Mouse (Mus musculus) mesoderm, embryonic 11.5 days (tissue): Measurements from ENCODE around the gene Acot7.
"Not testable (repeated sequence)": the region's sequence is repeated elsewhere in the genome, so short reads cannot be mapped to it uniquely, and the experiment has no call there.

Source experiments
- DNase-seq: peaks from one replicate; pipeline ENCODE4 v3.0.0-alpha.2; 2012; ENCODE audit warnings: low read depth, low spot score

Gene Acot7

DNA sequence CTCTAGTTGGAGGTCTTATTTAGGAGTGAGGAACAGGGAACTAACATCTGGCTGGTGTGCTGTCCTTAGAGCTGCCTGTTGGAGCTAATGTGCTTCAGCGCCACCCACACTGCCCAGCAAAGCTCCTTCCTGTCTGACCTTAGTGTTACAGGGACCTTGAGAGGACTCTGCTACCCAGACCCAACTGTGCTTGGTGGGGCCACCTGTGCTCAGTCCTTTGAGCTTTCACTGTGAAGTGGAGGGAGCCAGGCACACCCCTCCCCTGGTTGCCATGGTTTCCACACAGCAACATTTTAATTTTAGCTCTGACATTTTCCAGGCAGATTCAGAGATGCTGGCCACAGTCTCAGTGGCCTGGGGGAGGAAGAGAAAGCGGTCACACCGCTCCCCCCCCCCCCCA lies 25.0 kb downstream of the Acot7 start:
- DNase-seq, result no peak

GRCm38 (mm10) chr4:152204663-152205062 lies 26.7 kb downstream of the Acot7 start:
- no peak for DNase-seq

GRCm38 (mm10) chr4:152206199-152206598 lies 28.3 kb downstream of the Acot7 start:
- DNase-seq, result peak; percentile 33

DNA sequence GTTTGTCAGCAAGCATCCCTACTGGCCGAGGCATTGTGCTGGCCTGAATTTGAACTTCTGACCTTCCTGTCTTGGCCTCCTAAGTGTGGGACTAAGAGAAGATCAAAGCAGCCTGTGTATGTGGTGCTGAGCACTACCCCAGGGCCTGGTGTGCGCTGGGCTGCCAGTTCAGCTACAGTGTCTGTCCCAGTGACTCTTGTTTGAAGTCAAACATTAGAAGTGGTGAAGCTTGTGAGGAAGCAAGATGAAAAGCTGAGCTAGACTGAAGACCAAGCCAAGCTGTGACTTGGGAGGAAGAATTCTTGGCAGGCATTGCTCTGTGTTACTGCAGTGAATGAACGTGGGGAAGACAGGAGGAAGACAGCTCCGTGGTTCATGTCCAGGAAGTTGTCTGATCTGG lies 31.7 kb downstream of the Acot7 start:
- DNase-seq, result no peak

DNA sequence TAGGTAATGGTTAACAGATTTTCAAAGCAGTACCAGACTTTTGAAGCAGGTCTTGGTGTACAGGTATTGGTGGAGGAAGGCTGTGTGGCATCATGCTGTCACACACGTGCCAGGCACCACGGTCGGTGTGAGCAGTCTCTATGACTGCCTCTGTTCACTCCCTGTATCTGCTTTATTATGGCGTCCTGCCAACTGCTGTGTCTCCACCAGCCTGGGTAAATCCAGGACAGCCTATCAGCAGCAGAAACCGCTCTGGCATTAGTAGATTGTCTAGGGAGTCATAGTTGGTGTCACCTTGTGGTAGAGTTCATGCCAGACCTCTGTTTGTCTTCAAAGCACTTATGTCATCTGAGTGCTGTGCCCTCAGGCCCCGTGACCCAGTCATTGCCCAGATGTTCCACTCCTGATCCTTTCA lies 34.2 kb downstream of the Acot7 start:
- DNase-seq, result no peak

GRCm38 (mm10) chr4:152212531-152212930 lies 34.6 kb downstream of the Acot7 start:
- peak; percentile 67 for DNase-seq

- DNase-seq, result no peak
Observed at GRCm38 (mm10) chr4:152212974-152213373, 35.0 kb downstream of the Acot7 start.

DNA sequence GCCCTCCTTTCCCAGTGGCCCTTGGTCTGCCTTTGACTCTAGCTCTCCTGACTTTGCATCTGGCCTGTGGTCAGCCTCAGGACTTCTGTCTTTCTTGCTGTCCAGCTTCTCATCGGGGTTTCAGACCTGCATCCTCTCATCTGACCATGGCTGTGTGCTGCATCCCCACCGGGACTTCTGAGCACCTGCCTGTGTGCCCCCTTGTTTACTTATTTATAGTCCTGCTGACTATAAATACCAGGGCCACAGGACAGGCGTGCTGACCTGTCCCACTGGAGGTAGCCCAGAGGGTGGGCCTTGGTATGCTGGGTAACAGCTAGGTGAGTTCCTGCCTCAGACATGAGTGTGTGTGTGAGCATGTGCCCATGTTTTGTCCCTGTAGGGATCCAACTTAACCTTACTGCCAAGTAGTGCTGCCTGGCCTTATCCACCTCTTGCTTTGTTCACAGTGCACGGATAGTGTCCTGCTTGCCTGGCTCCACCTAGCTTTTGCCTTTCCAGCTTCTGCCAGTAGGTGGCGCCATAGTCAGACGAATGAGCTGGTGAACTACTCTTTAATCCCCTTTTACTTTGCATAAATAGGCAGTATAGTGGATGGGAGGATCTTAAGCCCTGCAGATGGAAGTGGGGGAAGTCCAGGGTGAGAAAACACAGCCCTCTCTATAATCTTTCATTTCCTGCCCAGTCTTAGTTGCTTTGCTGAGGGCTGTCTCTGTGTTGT lies 36.0 kb downstream of the Acot7 start:
- DNase-seq, result peak; percentile 89

DNA sequence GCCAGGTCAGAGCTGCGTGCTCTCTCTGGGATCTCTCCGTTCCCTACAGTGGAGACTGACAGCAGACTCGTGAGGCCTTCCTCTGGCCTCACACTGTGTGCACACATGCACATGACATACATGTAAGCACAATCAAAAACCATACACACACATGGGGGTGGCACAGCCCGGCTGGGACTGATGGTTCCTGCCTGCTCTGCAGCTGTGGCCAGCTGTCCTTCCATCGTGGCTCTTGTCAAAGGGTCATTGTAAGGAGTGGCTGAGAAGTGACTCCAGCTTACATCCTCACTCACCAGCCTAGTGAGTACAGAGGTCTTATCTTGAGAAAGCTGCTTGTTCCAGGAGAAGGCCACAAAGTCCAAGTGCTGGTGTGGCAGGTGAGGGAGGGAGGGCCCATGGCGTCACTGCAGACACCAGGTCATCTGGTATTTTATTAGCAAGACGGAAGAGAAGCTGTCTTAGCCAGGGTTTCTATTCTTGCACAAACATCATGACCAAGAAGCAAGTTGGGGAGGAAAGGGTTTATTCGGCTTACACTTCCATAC lies 37.0 kb downstream of the Acot7 start:
- no peak for DNase-seq

DNA sequence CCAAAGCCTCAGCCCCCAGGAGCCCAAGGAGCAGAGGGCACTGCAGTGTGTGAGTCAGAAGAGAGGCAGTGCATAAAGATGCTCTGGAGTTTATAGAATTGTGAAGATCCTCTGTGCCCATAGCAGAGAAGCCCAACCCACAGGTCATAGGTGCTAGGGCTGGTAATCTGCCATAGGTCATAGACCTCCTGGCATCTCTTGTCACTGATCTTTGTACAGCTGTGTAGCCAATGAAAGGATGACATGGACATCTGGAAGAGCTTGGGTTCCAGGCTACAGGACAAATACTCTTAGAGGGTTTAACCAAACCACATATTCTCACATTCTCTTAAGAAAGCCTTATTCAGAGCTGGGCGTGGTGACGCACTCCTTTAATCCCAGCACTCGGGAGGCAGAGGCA lies 41.7 kb downstream of the Acot7 start:
- no peak for DNase-seq

DNA sequence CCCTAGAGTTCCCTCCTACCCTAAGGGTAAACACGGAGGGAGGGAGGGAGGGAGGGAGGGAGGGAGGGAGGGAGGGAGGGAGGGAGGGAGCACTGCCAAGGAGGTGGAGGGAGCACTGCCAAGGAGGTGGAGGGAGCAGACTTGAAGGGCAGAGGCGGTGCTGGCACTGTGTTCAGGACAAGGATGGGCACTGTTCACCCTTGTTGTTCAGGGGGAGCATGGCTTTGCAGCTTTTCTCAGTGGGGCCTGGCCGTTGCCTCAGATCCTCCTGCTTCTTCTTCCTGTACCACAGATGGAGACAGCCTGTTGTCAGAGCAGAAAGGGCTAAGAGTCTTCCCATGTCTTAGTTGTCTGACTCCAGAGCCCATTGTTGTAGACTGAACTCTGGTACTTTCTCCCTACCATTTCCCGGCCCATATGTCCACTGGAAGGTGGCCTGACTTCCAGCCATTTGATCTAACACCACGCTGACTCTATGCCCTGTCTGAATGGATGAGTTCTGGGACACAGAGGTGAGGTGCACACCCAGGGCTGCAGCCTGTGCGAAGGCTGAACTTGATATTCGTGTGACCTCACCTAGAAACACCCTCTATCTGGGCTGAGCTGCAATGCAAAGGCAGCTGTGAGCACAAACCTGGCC lies 43.0 kb downstream of the Acot7 start:
- no peak for DNase-seq

GRCm38 (mm10) chr4:152221411-152221887 lies 43.5 kb downstream of the Acot7 start:
- peak; percentile 49 for DNase-seq

GRCm38 (mm10) chr4:152222111-152222510 lies 44.2 kb downstream of the Acot7 start:
- DNase-seq, result no peak

DNA sequence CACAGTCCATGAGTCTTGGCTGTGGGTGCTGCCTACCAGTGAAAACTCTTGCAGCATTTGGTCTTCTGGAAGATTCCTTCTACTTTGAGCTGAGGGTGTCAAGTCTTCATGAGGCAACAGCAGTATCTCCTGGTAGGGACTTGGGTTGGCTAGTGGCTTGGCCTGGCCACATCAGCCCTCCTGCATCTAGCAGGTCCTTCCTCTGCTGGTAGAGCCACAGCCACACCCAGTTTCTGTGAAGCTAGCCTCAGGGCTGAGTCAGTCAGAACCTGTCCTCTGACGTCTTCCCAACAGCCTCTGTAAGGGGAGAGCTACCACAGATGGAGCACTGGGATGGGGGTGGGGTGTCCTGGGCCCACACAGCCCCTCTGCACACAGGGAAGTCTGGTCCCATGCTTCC lies 44.6 kb downstream of the Acot7 start:
- no peak for DNase-seq

- DNase-seq, result no peak
Observed at GRCm38 (mm10) chr4:152224156-152224555, 46.2 kb downstream of the Acot7 start.

DNA sequence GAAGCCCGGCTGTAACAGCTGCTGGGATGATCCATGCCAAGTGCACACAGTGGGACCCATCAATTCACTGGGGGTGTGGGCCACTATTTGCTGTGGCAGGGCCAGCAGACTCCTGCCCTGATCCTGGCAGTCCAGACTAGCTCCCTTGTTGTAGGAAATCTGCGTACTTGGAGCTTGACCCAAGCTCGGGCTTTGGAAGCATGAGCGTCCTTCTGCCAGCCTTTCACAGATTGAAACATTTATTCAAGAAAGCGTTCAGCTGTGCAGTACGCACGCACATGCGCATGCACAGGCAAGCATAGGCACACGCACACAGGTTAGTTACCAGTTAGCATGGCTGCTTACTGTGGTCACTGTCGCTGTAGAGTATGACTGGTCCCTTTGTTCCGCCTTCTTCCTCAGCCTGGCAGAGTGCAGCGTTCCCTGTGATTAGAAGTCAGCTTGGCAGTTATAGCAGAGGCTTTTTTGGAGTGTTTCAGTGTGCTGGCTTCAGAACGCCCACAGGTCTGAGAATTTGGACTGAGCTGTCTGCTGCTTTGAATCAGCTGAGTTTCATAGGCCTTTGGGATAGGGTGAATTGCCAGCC lies 49.1 kb downstream of the Acot7 start:
- no peak for DNase-seq

- DNase-seq, result no peak
Observed at GRCm38 (mm10) chr4:152227749-152228527, 50.0 kb downstream of the Acot7 start.

GRCm38 (mm10) chr4:152230331-152230730 lies 52.4 kb downstream of the Acot7 start:
- not testable (repeated sequence) for DNase-seq

DNA sequence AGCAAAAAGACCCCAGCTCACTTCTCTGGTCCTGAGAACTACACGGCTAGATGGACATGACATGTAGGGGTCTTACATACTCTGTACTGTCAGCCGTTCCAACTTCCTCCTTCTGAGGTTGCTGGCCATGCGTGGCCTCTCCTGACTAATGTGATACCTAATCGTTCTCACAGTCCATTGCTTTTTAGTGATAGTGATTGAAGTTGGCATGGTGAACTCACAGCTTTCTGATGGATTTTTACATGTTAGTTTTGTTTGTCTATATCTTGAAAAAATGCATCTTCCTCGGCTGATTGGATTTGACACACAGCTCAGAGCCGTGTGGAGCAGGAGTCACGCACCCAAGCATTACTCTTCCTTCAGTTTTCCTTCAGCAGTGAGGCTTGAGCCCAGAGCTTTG lies 53.4 kb downstream of the Acot7 start:
- DNase-seq, result no peak

DNA sequence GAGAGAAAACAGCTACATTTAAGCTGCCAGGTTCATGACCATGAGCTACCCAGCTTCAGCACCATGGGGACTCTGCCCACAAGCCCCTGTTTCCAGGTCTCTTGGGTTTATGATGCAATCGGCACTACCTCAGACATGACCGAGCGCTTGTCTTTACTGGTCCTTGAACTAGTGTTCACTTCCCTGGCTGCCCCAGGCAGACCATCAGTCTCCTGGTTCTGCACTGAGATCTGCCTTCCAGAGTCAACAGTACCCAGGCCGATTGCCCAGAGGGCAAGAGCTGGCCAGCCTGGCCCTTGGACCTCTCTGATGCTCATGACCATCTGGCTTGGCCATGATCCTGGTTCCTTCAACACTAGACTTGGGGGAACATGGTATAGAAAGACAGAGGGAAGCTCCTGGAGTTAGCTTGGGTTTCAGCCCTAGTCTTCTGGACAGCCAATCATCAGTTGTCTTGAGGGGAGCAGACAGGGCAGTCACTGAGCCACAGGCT lies 54.5 kb downstream of the Acot7 start:
- DNase-seq, result no peak

- DNase-seq, result no peak
Observed at GRCm38 (mm10) chr4:152239974-152240373, 62.0 kb downstream of the Acot7 start.
